Mouse (Mus musculus): ENCODE data around the gene Unc45a. TPM values are rescaled to one million over a fixed set of nuclear protein-coding genes. Genes with fewer than 3 reads are reported as not detected.

The Unc45a gene
- 10 to 100 TPM; 15.5 to 16.9 TPM for total RNA-seq (2021)

DNA sequence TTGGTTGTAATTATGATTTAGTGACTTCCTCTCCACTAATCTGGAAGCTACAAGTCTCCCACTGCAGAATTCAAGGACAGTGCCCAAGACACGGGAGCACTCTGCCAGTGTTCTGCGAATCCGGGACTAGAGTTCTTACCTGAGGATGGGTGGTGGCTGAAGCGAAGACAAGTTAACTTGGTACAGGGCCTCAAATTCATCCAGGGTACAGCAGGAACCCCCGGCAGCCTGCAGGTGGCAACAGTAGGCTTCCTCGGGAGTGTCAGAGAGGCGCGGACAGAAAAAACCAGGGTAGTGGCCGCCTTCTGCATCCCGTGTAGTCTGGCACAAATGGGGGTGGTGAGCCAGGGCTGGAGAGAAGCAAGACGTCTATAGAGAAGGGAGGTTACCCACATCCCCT, at the start of gene Unc45a:
TSS of gene Unc45a (minus strand) at position 213 of the 400 bp plus-strand sequence.
- peak; percentile 65 to 69 for DNase-seq
- intact Hi-C loops (cut with DNase I), result loop anchor here (1.0 kb wide), 1 partner anchor 30 kb away; no protein-coding TSS in a partner anchor

DNA sequence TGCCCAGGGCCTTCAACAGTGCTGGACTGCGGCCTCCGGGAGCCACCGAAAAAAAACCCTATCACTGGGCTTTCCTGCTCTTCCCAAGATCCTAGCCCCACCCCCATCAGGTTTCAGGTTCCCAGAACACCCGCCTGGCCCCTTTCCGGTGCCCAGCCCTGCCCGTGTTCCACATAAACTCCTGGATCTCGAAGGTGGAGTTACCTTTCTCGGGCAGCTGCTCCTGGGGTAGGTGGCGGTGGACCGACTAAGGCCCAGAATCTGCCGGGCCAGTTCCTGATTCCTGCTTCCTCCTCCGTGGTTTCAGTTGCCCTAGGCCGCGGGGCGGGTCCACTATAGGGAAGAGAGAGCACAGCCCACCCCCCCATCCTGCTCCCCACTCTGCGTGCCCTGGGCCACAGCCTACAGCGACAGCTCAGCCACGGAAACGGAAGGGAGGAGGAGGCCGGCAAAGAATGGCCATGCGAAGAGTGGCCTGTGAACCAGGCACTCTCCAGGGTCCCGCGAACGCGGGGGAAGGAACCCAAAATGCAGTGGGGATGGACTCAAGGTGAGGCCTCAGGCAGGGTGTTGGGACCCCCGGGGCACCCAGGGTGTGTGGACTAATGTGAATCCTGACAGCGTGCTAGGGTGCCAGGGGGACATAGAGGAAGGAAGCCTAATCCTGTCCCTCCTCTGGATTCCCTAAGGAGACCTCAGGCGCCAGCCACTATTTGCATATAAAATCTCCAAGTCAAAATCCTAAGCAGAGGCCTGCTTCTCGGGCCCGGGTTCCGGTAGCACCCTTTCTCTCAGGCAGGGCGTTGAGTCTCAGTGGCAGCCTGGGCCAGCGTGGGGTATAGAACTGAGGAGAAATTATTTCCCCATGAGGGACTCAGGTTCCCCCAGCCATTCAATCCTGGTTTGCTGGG, 47.1 kb upstream of the Unc45a start, which contains the start of gene Fes:
TSS of gene Fes (minus strand) at position 314 of the 911 bp plus-strand sequence.
- DNase-seq, result peak; percentile 75 to 82
- intact Hi-C loops (cut with DNase I), result loop anchor here (5.0 to 10.0 kb wide), 3 partner anchors 299 to 457 kb away; partner anchors contain the start of gene Crtc3

DNA sequence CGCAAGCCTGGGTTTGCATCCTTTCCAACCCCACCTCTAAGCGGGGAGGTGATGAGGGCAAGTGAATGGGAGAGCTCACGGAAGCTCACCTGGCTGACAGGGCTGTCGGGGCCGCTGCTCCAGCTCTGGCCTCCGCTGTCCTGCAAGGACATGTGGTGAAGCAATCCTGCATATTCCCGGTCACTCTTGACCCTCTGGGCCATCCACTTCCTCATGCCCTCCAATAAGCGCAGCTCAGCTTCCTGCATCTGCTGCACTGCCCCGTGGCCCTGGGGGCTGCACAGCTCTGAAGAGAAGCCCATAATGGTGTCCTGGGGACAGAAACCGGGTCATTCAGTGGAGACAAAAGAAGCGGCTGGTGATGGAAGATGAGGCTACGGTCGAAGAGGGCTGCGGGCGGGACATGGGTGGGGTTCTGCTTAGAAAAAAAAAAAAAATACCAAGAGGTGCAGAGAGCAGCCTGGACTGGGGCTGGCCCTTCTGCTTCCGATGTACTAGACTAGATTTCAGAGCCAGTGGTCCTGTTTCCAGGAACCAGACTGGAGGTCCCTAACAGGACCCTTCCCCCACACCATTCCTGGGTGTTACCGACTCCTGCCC, 46.3 kb upstream of the Unc45a start:
- DNase-seq, result peak; percentile 47 to 58
- intact Hi-C loops (cut with DNase I), result loop anchor here (5.0 to 10.0 kb wide), 3 partner anchors 300 to 458 kb away; partner anchors contain the start of gene Crtc3

DNA sequence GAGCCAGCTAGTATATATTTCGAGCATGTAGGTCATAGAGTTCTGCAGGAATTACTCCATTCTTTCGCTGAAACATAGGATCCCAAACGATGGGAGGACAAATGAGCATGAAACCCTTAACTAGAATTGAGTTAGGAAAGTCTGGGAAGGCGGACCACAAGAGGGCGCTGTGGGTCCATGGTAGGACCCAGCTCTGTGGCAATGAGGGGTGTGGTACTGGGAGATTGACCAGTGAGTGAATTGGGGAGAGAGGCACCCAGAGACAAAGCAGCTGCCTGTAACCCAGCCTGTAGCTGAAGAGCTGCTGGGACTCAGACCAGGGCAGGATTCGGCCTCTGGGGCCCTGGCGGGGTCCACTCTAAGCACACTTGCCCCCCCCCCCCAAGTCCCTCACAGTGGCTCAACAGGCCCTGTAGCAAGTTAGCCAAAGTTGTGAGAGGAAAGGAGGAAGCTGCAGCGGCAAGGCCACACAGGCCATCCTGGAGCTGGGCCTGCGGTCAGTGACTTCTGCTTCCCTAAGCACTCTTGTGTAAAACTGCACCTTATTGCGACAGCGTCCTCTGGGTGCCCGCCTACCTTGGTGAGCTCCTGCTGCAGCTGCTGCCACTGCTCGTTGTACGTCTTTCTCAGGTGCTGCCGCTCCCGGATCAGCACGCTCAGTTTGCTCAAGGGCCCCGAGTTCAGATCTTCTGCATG, 45.6 kb upstream of the Unc45a start:
- DNase-seq, result peak; percentile 94 to 97
- intact Hi-C loops (cut with DNase I), result loop anchor here (1.0 to 10.0 kb wide), 5 partner anchors 194 to 458 kb away; partner anchors contain the start of gene Crtc3

DNA sequence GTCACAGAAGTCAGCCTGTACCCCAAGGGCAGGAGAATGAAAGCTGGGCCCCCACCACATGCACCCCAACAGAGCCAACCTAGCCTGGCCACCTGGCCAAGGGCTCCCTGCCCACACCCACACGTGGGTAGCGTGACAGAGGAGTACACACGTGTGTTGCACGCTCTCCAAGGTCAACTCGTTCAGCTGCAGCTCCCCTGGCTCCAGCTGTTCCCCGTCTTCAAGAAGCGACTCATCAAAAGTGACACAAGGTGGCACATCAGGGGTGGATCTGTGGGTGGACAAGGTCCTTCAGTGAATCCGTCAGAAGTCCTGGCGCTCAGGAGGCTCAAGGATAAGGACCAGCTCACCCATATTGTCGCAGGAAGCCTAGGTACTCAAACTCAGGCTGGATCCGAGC, 42.1 kb upstream of the Unc45a start:
- intact Hi-C loops (cut with DNase I), result loop anchor here (10.0 kb wide), 1 partner anchor 462 kb away; no protein-coding TSS in a partner anchor
- DNase-seq, result no peak

DNA sequence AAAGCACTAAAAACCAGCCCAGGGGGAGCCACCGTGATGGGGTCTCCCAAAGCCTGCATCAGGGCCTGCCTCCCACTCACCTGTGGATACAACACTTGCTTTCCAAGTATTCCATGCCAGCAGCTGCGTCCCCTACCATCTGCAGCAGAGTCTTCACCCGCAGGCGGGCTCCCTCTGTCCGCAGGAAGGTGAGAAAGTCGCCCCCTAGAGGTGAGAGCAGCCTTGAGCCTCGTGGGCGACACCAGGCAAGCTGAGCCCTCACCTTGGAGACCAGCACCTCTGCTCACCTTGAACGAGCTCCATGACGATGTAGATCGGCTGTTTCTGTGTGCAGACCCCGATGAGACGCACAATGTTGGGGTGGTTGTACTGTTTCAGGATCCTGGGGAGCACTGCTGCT, 38.7 kb upstream of the Unc45a start:
- intact Hi-C loops (cut with DNase I), result loop anchor here (5.0 kb wide), 1 partner anchor 237 kb away; no protein-coding TSS in a partner anchor

DNA sequence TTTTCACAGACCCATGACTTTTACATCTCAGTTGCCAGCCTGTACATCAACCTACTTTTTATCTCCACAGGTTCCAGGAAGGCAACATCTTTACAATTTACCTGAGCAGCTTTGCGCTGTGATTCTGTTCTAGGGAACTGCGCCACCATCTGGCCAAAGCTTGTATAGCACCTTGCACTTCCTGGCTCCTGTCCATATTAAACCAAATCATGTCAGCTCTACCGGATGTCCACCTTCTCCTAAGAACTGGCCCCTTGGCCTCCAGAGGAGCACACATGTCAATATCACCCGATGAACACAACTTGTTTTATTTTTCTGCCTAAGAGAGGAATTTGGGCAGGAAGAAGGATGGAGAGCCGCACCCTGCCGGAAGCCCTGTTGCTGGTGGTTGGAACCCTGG, 36.7 kb upstream of the Unc45a start:
- intact Hi-C loops (cut with DNase I), result loop anchor here (2.0 to 5.0 kb wide), 2 partner anchors 35 to 235 kb away; partner anchors contain the start of gene Hddc3
- DNase-seq, result peak; percentile 73 to 84

More for the DNA sequence above, 38.7 kb upstream of the Unc45a start:
- DNase-seq, result no peak

DNA sequence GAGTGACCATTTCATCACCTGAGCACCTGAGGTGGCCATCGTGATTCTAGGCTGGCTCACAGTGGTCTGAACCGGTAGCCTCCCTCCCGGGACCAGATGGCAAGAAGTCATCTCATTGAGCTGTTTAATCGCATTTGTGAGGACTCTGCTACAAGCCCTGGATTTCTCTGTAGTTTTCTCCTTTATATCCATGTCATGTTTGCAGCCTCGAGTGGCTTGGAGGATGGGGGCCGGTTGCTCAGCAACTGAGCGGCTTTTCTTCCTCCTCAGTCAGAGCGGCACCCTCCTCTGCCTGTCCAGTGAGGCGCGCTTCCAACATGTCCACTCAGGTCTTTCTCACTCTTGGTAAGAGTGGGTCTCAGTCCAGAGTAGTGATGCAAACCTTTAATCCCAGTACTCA, 35.4 kb upstream of the Unc45a start:
- intact Hi-C loops (cut with DNase I), result loop anchor here (2.0 to 5.0 kb wide), 2 partner anchors 33 to 234 kb away; partner anchors contain the start of gene Hddc3
- DNase-seq, result no peak

DNA sequence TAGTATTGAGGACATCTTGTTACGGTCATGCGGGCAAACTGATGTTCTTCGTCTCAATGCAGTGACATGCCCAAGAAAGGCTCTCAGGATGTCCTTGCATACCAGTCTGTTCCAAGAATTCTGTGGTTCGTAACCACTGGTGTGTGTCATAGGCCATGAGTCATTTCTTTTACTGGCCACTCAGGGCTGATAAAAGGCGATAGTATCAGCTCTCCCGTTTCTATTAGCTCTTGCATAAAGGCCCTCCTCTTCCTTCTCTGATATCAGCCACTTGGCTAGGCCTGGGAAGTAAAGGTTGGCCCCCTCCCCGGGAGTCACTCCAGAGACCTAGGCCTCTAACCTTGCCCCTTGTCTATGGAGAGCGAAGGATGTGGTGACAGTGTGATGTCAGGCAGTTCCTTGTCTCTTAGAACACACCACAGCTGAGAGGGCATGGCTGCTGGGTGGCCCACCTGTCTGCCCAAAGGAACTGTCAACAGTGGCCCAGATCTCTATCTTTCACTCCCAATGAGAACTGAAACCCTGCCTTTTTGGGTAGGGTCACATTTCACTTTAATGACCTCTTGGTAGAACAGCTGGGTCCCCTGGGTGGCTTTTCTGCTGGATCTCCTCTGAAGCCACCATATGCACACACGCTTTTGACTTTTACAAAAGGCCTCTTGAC, 34.7 kb upstream of the Unc45a start:
- DNase-seq, result no peak
- intact Hi-C loops (cut with DNase I), result loop anchor here (2.0 to 5.0 kb wide), 2 partner anchors 33 to 233 kb away; partner anchors contain the start of gene Hddc3

DNA sequence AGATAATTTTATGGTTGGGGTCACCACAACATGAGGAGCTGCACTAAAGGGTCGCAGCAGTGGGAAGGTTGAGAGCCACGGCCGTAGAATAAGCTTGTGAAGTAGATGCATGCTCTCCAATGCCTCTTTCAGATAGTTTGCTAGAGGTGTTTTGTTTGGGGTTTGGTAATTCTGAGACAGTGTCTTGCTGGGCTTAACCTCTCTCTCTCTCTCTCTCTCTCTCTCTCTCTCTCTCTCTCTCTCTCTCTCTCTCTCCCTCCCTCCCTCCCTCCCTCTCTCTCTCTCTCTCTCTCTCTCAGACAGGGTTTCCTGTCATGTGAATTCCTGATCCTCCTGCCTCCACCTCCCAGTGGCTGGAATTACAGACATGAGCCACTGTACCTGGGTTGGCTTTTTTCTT, 33.9 kb upstream of the Unc45a start:
- no peak for DNase-seq
- intact Hi-C loops (cut with DNase I), result loop anchor here (5.0 kb wide), 1 partner anchor 232 kb away; no protein-coding TSS in a partner anchor

DNA sequence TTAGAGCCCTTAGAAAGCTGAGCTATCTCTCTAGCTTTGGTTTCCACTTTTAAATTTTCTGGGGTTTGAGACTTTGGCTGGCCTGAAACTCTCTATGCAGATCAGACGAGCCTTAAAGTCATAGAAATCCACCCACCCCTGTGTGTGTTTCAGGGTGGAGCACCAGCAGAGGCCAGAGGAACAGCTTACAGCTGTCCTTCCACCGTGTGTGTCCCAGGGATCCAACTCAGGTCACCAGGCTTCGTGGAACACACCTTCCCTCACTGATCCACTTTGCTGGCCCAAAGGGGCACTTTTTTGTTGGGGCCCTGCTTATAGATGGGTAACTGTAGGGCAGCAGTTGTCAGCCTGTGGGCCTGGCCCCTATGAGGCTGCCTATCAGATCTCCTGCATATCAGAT, 33.5 kb upstream of the Unc45a start:
- no peak for DNase-seq
- intact Hi-C loops (cut with DNase I), result no loop called here

DNA sequence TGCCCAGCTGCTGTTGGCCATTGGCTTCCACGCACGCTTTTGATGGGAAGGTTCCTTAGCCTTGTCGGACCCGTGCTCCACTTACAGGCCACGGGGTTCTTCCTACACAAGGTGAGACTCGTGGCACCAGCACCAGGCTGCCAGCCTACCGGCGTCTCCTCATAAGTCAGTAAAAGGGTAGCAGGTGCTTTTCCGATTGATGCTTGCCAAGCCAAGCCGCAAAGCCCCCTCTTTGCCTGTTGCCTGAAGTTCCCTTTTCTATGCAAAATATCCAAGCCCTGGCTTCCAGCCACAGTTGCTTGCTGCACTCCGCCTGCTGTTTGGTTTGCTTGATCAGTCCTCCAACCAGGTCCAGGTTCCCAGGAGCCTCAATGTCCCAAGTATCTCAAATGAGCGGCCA, 33.0 kb upstream of the Unc45a start:
- intact Hi-C loops (cut with DNase I), result no loop called here

DNA sequence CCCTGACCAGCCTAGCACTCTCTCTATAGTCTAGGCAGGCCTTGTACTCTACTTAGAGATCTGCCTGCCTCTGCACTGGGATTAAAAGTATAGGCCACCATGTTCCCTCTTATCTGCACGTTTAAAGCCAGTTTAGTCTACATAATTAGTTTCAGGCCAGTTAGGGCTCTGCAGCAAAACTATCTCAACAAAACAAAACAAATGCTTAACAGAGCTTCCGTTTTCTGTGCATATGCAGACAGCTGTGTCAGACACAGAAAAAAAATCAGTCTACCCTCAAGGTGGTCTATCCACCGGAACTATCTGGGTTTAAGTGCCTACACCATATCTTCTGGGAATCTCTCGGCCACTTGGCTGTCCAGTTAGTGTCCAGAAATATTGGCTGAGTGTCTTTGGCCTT, 32.5 kb upstream of the Unc45a start:
- intact Hi-C loops (cut with DNase I), result no loop called here

More for the DNA sequence above, 33.0 kb upstream of the Unc45a start:
- DNase-seq, result no peak

DNA sequence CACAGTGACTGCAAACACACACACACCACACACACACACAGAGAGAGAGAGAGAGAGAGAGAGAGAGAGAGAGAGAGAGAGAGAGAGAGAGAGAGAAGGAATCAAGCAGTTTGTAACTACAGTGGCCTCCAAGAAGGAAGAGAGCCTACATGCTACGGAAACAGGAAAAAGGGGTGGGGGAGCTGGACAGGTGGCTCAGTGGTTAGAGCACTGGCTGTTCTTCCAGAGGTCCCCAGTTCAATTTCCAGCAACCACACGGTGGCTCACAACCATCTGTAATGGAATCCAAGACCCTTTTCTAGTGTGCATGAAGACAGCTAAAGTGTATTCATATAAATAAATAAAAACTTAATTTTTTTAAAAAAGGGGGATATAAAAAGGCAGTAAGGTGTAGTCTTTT, 31.9 kb upstream of the Unc45a start:
- intact Hi-C loops (cut with DNase I), result no loop called here
- no peak for DNase-seq

More for the DNA sequence above, 32.5 kb upstream of the Unc45a start:
- no peak for DNase-seq

DNA sequence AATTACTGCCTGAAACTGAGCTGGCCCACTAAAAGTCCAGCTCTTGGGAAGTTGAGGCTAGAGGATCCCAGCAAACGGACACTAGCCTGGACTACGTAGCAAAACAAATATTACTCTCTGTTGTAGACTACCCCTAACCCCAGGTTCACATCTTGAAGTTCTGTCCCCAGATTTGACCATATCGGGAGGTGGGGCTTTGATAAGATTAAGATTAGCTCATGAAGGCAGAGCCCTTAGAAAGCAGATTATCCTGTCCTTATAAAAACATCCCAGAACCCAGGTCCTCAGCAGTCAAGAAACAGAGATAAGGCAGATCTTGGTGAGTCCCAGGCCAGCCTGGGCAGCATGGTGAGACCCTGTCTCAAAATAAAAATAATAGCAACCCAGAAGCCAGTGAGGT, 31.4 kb upstream of the Unc45a start:
- no peak for DNase-seq
- intact Hi-C loops (cut with DNase I), result no loop called here

DNA sequence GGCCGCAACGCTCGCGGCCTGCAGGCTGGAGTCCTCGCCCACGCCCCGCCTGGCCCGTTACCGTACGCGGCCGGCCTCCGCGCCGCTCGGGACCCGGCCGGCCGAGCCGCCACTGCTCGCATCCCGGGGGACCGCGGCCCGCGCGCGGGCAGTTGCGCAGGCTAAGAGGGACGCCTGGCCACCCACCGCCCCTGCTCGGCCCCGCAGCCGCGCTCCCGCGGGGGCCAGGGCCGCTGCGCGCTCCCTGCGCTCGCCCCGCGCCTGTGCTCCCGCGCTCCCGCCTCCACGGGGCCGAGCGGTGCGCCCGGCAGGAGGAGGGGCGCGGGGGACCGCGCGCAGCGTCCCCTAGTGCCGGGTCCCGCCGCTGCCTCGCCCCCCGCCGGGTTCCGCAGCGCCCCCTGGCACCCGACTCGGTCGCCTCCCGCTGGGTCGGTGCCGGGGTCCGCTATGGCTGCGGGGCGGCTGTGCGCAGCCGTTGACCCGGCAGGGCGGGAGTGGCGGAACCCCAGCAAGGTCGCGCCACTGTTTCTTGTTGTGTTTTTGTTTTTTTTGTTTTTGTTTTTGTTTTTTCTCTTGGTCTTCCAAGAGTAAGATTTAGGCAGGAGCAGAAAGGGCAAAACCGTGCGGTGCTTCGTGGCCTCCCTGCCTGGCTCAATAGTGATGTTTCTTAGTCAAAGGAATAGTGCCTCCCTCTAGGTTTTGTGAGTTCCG, 30.4 kb upstream of the Unc45a start, which contains the start of gene Man2a2:
TSS of gene Man2a2 (minus strand) at position 335 of the 711 bp plus-strand sequence.
- peak; percentile 86 to 87 for DNase-seq
- intact Hi-C loops (cut with DNase I), result no loop called here

DNA sequence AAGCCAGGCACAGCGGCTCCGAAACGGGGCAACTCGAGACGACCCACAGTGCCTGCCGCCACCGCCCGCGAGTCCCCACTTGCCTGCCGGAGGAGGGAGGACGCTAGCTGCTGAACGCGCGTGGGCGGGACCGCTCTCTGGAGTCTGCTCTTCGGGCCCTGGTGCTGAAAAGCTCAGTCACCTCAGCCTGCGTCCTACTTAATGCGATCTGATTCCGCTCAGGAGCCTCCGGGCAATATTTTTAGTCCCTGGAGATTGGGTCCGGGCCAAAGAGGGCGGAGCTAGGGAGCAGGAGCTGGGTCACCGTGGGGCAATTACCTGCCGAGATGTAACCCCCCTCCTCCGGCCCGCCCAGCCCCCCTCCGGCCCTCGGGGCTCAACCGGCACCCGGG, 29.8 kb upstream of the Unc45a start:
- DNase-seq, result peak; percentile 81 to 85

DNA sequence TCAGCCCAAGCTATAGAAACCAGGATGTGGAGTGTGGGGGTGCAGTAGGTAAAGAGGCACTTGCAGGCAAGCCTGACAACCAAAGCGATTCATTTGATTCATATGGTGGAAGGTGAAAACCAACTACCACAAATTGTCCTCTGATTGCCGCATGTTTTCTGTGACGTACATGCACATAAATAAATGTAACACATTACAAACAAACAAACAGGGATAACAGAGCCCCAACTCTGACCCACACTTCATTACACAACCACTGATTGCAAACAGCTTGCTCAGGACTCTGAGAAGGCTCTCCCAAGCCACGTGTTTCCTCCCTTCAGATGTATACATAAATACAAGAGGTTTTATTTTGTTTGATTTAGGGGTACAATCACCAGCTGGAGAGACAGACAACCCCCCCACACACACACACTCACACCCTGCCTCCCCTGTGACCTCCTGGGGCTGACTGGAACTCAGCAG, 29.2 kb upstream of the Unc45a start:
- intact Hi-C loops (cut with DNase I), result loop anchor here (1.0 kb wide), 1 partner anchor 29 kb away; the partner anchor contains the start of gene Unc45a
- no peak for DNase-seq

More for the DNA sequence above, 29.8 kb upstream of the Unc45a start:
- intact Hi-C loops (cut with DNase I), result loop anchor here (1.0 kb wide), 1 partner anchor 29 kb away; the partner anchor contains the start of gene Unc45a

DNA sequence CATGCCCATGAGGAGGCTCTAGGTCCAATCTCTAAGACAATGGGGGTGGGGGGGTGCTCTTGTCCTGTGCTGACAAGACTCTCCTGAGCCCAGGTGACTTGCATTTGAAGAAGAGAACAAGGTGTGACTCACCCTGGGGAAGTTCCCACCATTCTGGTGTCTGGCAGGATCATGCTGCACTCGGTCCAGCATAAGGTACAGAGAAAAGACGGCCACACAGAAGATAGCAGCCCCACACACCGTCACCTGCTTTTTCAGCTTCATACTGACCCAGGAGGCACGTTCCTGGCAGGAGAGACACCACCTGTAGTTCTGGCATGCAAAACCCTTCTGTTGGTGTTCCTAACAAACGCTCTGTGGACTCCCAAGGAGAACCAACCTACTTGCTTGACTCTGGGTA, 28.7 kb upstream of the Unc45a start:
- DNase-seq, result no peak

More for the DNA sequence above, 28.7 kb upstream of the Unc45a start:
- intact Hi-C loops (cut with DNase I), result no loop called here
